Mouse (Mus musculus): Measurements from ENCODE around the gene Sorcs2.

DNA sequence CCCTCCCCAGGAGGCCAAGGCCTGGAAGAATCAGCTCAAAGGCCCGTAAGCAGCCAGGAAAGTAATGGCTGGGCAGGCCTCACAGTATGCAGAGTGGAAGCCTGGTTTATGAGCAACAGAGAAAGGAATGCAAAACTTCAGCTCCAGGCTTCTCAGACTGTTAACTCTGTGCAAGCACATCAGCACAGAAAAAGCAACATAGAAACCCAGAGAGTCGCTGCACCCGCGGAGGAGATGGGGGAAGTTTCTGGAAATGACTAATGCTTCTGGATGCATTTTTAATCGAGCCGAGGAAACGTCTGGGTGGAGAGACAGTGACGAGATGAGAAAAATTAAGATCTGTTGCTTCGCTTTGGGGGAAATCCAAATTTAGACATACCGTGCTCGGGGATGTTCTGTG is 171.6 kb downstream of the Sorcs2 start:
- TF ChIP-seq CTCF (IDR thresholded peaks at IDR 0.05; ENCODE audit: control insufficient read depth, insufficient read depth, low read length): no peak
- TF ChIP-seq POLR2A (IDR thresholded peaks at IDR 0.05; ENCODE audit: borderline replicate concordance, control insufficient read depth, low read depth, low read length): no peak
